Mouse (Mus musculus) neural tube, embryonic 11.5 days (tissue): Measurements from ENCODE around the gene Hoxa9. TPM values are rescaled to one million over a fixed set of nuclear protein-coding genes. Genes with fewer than 3 reads are reported as not detected.

Experiments used
- ATAC-seq: fragments of 200-750 bp; cut with Nextera tagmentation; 2 replicates; pipeline ENCODE4 v1.8.0; 2017; ENCODE audit warnings: moderate number of reproducible peaks, mild to moderate bottlenecking, moderate TSS enrichment, moderate library complexity; ENCODE audit not compliant: insufficient read depth, low FRiP score, low TSS enrichment
- DNase-seq: peaks from one replicate; pipeline ENCODE4 v3.0.0-alpha.2; 2015; ENCODE audit warnings: low spot score
- H3K27ac ChIP-seq: fragments of 300-500 bp; sonication (generic); 2 replicates; pipeline ENCODE4 v1.5.1; 2014; ENCODE audit warnings: low read depth, mild to moderate bottlenecking, low read length
- H3K27me3 ChIP-seq: fragments of 300-500 bp; sonication (generic); 2 replicates; pipeline ENCODE4 v1.6.1; 2014; ENCODE audit warnings: mild to moderate bottlenecking, low read length, mixed read lengths; ENCODE audit not compliant: control insufficient read depth, insufficient read depth
- H3K36me3 ChIP-seq: fragments of 300-500 bp; sonication (generic); 2 replicates; pipeline ENCODE4 v1.6.1; 2014; ENCODE audit warnings: mild to moderate bottlenecking, low read length, moderate library complexity, mixed read lengths; ENCODE audit not compliant: control insufficient read depth, insufficient read depth
- H3K4me1 ChIP-seq: fragments of 300-500 bp; sonication (generic); 2 replicates; pipeline ENCODE4 v1.6.1; 2014; ENCODE audit warnings: low read length, mixed read lengths; ENCODE audit not compliant: control insufficient read depth, insufficient read depth
- H3K4me2 ChIP-seq: fragments of 300-500 bp; sonication (generic); 2 replicates; pipeline ENCODE4 v1.6.1; 2014; ENCODE audit warnings: low read depth, mild to moderate bottlenecking, moderate library complexity
- H3K4me3 ChIP-seq: fragments of 300-500 bp; sonication (generic); 2 replicates; pipeline ENCODE4 v1.5.1; 2014; ENCODE audit warnings: low read depth, low read length
- H3K9ac ChIP-seq: fragments of 300-500 bp; sonication (generic); 2 replicates; pipeline ENCODE4 v1.6.1; 2014; ENCODE audit warnings: mild to moderate bottlenecking, low read length
- H3K9me3 ChIP-seq: fragments of 300-500 bp; sonication (generic); 2 replicates; pipeline ENCODE4 v1.6.1; 2016; ENCODE audit warnings: low read length; ENCODE audit not compliant: control insufficient read depth
- WGBS: fragments of 180-500 bp; shearing (Covaris S2); extraction: QIAGEN DNeasy Blood & Tissue Kit; methylation state at CpG from one replicate; pipeline ENCODE4 v1.1.7; 2014; 5-methylcytosine and 5-hydroxymethylcytosine counted together
- polyA plus RNA-seq: library from polyadenylated mRNA; unstranded; fragments of >200 nt; fragmentation: Nextera tagmentation; extraction: Ambion mirVana; gene quantifications from 2 replicates; pipeline ENCODE4 v1.2.1, GENCODE M21; 2014

Hoxa9 gene
- 98.8 and 105 TPM in 2 replicates for polyA plus RNA-seq

DNA sequence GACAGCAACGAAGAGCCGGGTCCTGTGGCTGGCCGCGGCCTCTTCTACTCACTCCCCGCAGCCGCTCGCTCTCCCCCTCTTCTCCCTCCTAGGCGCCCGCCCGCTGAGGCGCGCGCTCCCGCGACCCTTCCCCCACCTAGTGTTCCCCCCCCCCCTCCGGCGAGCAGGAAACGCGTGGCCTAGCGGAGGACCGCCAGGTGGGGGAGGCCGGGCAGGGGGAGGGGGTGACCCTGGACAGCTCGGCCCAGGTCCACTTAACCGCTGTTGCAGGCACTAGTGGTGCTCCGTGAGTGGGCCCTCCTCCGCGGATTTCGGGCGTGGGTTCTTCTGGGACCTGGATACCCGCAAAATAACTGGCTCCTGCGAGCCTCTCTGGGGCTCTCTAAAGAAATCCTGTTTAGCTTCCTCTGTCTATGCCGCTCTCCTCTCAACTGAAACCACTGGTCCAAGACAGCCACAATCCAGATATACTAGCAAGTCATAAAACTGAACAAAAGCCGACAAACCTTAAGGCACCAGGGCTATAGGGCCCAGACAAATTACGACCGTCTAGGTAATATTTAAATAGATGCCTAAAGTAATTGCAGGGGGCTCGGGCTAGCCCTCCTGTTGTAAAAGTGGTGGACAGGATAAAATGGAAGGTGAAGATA lies at the start of gene Hoxa9:
Hoxa9 (minus strand) TSS at position 574 of the 650 bp plus-strand sequence.
- Histone ChIP-seq H3K4me2 (peak within 1 kb of the TSS; percentile 86), H3K4me3 (peak within 1 kb of the TSS; percentile 65), H3K4me1 (peaks cover 2% of the 10 kb centered on the region; the same call in 1 of the 2 replicates), H3K36me3 (no peaks in the 10 kb centered on the region), H3K27me3 (peaks cover 43% of the 10 kb centered on the region), H3K27ac (peak within 1 kb of the TSS; percentile 94), H3K9me3 (no peaks in the 10 kb centered on the region), H3K9ac (peak within 1 kb of the TSS; percentile 94)
- ATAC-seq, result peak; percentile 33
- 1% methylated on average over 21 of the region's 36 CpGs for whole genome bisulfite sequencing
- no peak for DNase-seq

- no peaks in the 10 kb centered on the region for H3K9me3 ChIP-seq
- DNase-seq, result no peak
- WGBS, result 6% methylated on average over 5 of the region's 5 CpGs
- ATAC-seq, result no peak
- no peak overlapping the region for H3K4me3 ChIP-seq
- H3K36me3 ChIP-seq, result no peaks in the 10 kb centered on the region
- H3K27me3 ChIP-seq, result peaks cover 69% of the 10 kb centered on the region
- H3K27ac ChIP-seq, result no peak overlapping the region
- H3K9ac ChIP-seq, result no peak overlapping the region
- H3K4me2 ChIP-seq, result no peak overlapping the region
- no peaks in the 10 kb centered on the region for H3K4me1 ChIP-seq
Measured at GRCm38 (mm10) chr6:52276920-52277319, 46.0 kb upstream of the Hoxa9 start.

GRCm38 (mm10) chr6:52276382-52276781 lies 45.5 kb upstream of the Hoxa9 start:
- DNase-seq (no peak), ATAC-seq (no peak)
- H3K4me3 ChIP-seq, result no peak overlapping the region
- H3K9me3 ChIP-seq, result no peaks in the 10 kb centered on the region
- no peaks in the 10 kb centered on the region for H3K36me3 ChIP-seq
- H3K27me3 ChIP-seq, result peaks cover 72% of the 10 kb centered on the region
- H3K9ac ChIP-seq, result no peak overlapping the region
- no peak overlapping the region for H3K27ac ChIP-seq
- no peak overlapping the region for H3K4me2 ChIP-seq
- H3K4me1 ChIP-seq, result no peaks in the 10 kb centered on the region
- 3% methylated on average over 6 of the region's 6 CpGs for WGBS

- WGBS, result 7% methylated on average over 8 of the region's 8 CpGs
- ATAC-seq, result no peak
Measured at GRCm38 (mm10) chr6:52275563-52276280, 44.8 kb upstream of the Hoxa9 start.

GRCm38 (mm10) chr6:52274576-52274975 lies 43.7 kb upstream of the Hoxa9 start:
- no peak for ATAC-seq
- Histone ChIP-seq H3K4me1 (no peaks in the 10 kb centered on the region), H3K9me3 (no peaks in the 10 kb centered on the region), H3K27ac (no peak overlapping the region), H3K9ac (no peak overlapping the region), H3K36me3 (no peaks in the 10 kb centered on the region), H3K27me3 (peaks cover 88% of the 10 kb centered on the region), H3K4me3 (no peak overlapping the region), H3K4me2 (no peak overlapping the region)
- WGBS, result 2% methylated on average over 11 of the region's 11 CpGs
- no peak for DNase-seq

More at GRCm38 (mm10) chr6:52275563-52276280, 44.8 kb upstream of the Hoxa9 start:
- Histone ChIP-seq H3K4me1 (no peaks in the 10 kb centered on the region), H3K27ac (no peak overlapping the region), H3K9me3 (no peaks in the 10 kb centered on the region), H3K4me2 (no peak overlapping the region), H3K4me3 (no peak overlapping the region), H3K36me3 (no peaks in the 10 kb centered on the region), H3K9ac (no peak overlapping the region), H3K27me3 (peaks cover 76% of the 10 kb centered on the region)
- peak; percentile 16 for DNase-seq

GRCm38 (mm10) chr6:52273656-52274280 lies 42.9 kb upstream of the Hoxa9 start:
- Histone ChIP-seq H3K9me3 (no peaks in the 10 kb centered on the region), H3K27ac (no peak overlapping the region), H3K4me3 (no peak overlapping the region), H3K36me3 (no peaks in the 10 kb centered on the region), H3K27me3 (peaks cover 94% of the 10 kb centered on the region), H3K9ac (no peak overlapping the region), H3K4me2 (no peak overlapping the region), H3K4me1 (no peaks in the 10 kb centered on the region)
- ATAC-seq (no peak), DNase-seq (peak; percentile 34)
- WGBS, result 1% methylated on average over 22 of the region's 22 CpGs

- Histone ChIP-seq H3K4me1 (no peaks in the 10 kb centered on the region), H3K27me3 (peaks cover 99% of the 10 kb centered on the region), H3K9me3 (no peaks in the 10 kb centered on the region), H3K36me3 (no peaks in the 10 kb centered on the region), H3K9ac (no peak overlapping the region), H3K4me2 (no peak overlapping the region), H3K4me3 (no peak overlapping the region), H3K27ac (no peak overlapping the region)
- ATAC-seq, result no peak
- 2% methylated on average over 21 of the region's 22 CpGs for WGBS
- peak; percentile 35 for DNase-seq
Measured at GRCm38 (mm10) chr6:52272766-52273655, 42.1 kb upstream of the Hoxa9 start.
